Mouse (Mus musculus): ENCODE measurements around the gene A4gnt.
A peak's percentile ranks its signal among the peaks of the same experiment; 100 is the strongest.
"Not testable (repeated sequence)": the region's sequence is repeated elsewhere in the genome, so short reads cannot be mapped to it uniquely, and the experiment has no call there.

The A4gnt gene

GRCm38 (mm10) chr9:99612202-99612601 lies at the start of gene A4gnt:
TSS of gene A4gnt (plus strand) at chr9:99612502.
- no peak for DNase-seq (ENCODE audit: low spot score)

- peak; percentile 73 for DNase-seq (ENCODE audit: low spot score)
Observed at GRCm38 (mm10) chr9:99563714-99564113, 48.6 kb upstream of the A4gnt start.

GRCm38 (mm10) chr9:99568023-99568346 lies 44.3 kb upstream of the A4gnt start:
- DNase-seq (ENCODE audit: low spot score): peak; percentile 57

- DNase-seq (ENCODE audit: low spot score): peak; percentile 90
Observed at GRCm38 (mm10) chr9:99568347-99569070, 43.8 kb upstream of the A4gnt start, which contains the start of gene Armc8. TSS of gene Armc8 (minus strand) at chr9:99568899.

- no peak for DNase-seq (ENCODE audit: low spot score)
Observed at GRCm38 (mm10) chr9:99569071-99569397, 43.3 kb upstream of the A4gnt start.

- DNase-seq (ENCODE audit: low spot score): peak; percentile 97
Observed at GRCm38 (mm10) chr9:99575677-99576480, 36.4 kb upstream of the A4gnt start, which contains the start of gene Dbr1. TSS of gene Dbr1 (plus strand) at chr9:99575799.

GRCm38 (mm10) chr9:99580655-99581054 lies 31.6 kb upstream of the A4gnt start:
- peak; percentile 70 for DNase-seq (ENCODE audit: low spot score)

- peak; percentile 81 for DNase-seq (ENCODE audit: low spot score)
Observed at GRCm38 (mm10) chr9:99587505-99588202, 24.6 kb upstream of the A4gnt start.

GRCm38 (mm10) chr9:99591144-99591543 lies 21.2 kb upstream of the A4gnt start:
- DNase-seq (ENCODE audit: low spot score): no peak

GRCm38 (mm10) chr9:99599127-99599526 lies 13.2 kb upstream of the A4gnt start:
- DNase-seq (ENCODE audit: low spot score): not testable (repeated sequence)

GRCm38 (mm10) chr9:99603566-99603965 lies 8.7 kb upstream of the A4gnt start:
- no peak for DNase-seq (ENCODE audit: low spot score)

- no peak for DNase-seq (ENCODE audit: low spot score)
Observed at GRCm38 (mm10) chr9:99619688-99620087, 7.4 kb downstream of the A4gnt start.

GRCm38 (mm10) chr9:99620196-99620595 lies 7.9 kb downstream of the A4gnt start:
- DNase-seq (ENCODE audit: low spot score): no peak

- no peak for DNase-seq (ENCODE audit: low spot score)
Observed at GRCm38 (mm10) chr9:99622034-99622433, 9.7 kb downstream of the A4gnt start.

GRCm38 (mm10) chr9:99622966-99623365 lies 10.7 kb downstream of the A4gnt start:
- DNase-seq (ENCODE audit: low spot score): no peak

- no peak for DNase-seq (ENCODE audit: low spot score)
Observed at GRCm38 (mm10) chr9:99624117-99624516, 11.8 kb downstream of the A4gnt start.

GRCm38 (mm10) chr9:99628581-99628980 lies 16.3 kb downstream of the A4gnt start:
- DNase-seq (ENCODE audit: low spot score): no peak

- peak; percentile 89 for DNase-seq (ENCODE audit: low spot score)
Observed at GRCm38 (mm10) chr9:99629281-99630011, 17.1 kb downstream of the A4gnt start, which contains the start of gene Dzip1l. TSS of gene Dzip1l (plus strand) at chr9:99629496.

GRCm38 (mm10) chr9:99630071-99630470 lies 17.8 kb downstream of the A4gnt start:
- peak; percentile 60 for DNase-seq (ENCODE audit: low spot score)

- DNase-seq (ENCODE audit: low spot score): peak; percentile 36
Observed at GRCm38 (mm10) chr9:99630528-99631125, 18.3 kb downstream of the A4gnt start.

- DNase-seq (ENCODE audit: low spot score): peak; percentile 49
Observed at GRCm38 (mm10) chr9:99631781-99632180, 19.5 kb downstream of the A4gnt start.

Data from embryo, embryonic 10.5 days (tissue).